ENCODE assay signal across 8 mouse cellular contexts in genomic region chr17:24351760-24352357, GRCm38 (mm10). TPM values are rescaled to one million over a fixed set of nuclear protein-coding genes. Genes with fewer than 3 reads are reported as not detected.
DNase-seq lines count a peak whose midpoint lies in the region; ATAC-seq and TF ChIP-seq lines count a peak whose summit lies in the region.

Gene Abca3, plus strand, starts transcription at chr17:24351950.

- peak; percentile 76 for ATAC-seq in Patski
- ATAC-seq in hindbrain, embryonic 15.5 days (ENCODE audit: low FRiP score, low read depth), result peak; percentile 98

- in situ Hi-C loops in Patski (cut with MboI; ENCODE audit: low pct_unique_long_range_greater_than_20kb), result no loop called here

- H3K4me3 ChIP-seq in hindbrain, embryonic 15.5 days, result peak within 1 kb of the TSS; percentile 86

- TF ChIP-seq CTCF in Patski (IDR thresholded peaks at IDR 0.05), result peak; percentile 100

- peak within 1 kb of the TSS; percentile 84 for H3K27ac ChIP-seq in hindbrain, embryonic 15.5 days (replicated peaks)

- peaks cover 39% of the 10 kb centered on the region for H3K4me1 ChIP-seq in hindbrain, embryonic 15.5 days (replicated peaks)

- peaks cover 5% of the 10 kb centered on the region for H3K27me3 ChIP-seq in Patski
- H3K27me3 ChIP-seq in hindbrain, embryonic 15.5 days, result no peaks in the 10 kb centered on the region

- H3K36me3 ChIP-seq in hindbrain, embryonic 15.5 days, result no peaks in the 10 kb centered on the region

- H3K9me3 ChIP-seq in hindbrain, embryonic 15.5 days, result no peaks in the 10 kb centered on the region

- H3K9ac ChIP-seq in hindbrain, embryonic 15.5 days, result peak within 1 kb of the TSS; percentile 92

- POLR2A ChIA-PET in Patski (lab: Charles Lee), result no interaction called here

- CTCF ChIA-PET in Patski (lab: Charles Lee), result interaction anchor here (0.6 to 1.3 kb wide), 9 partner anchors 9 to 99 kb away, joined by 3 to 5 read pairs (median 4); no protein-coding TSS in a partner anchor

- H3K4me2 ChIP-seq in hindbrain, embryonic 15.5 days, result peak within 1 kb of the TSS; percentile 92

- DNase-seq in Patski (ENCODE audit: low read depth, low spot score), result peak; percentile 80
- peak; percentile 99 for DNase-seq in cerebellum, postnatal 25 days
- peak; percentile 98 for DNase-seq in frontal cortex, postnatal 36 days (ENCODE audit: low spot score in 2 of 2)
- peak; percentile 94 for DNase-seq in left cerebral cortex, adult 11 months (ENCODE audit: low spot score)
- DNase-seq in lung, postnatal 4 days, result peak; percentile 97
- peak; percentile 96 for DNase-seq in retina, postnatal 7 days (ENCODE audit: low read depth, low spot score)
- peak; percentile 91 for DNase-seq in urinary bladder, adult 2 months (ENCODE audit: low spot score)

- under 1% methylated on average over 55 of the region's 55 CpGs for WGBS in hindbrain, embryonic 15.5 days

RNA-seq across cellular contexts. Expression of gene Abca3, which starts in this region (rescaled TPM):
- 53.4 TPM for polyA plus RNA-seq in Patski (2021)
- 31.0 and 31.9 TPM in 2 replicates for polyA plus RNA-seq in hindbrain, embryonic 15.5 days (2015; fragmentation: Nextera tagmentation; extraction: Ambion mirVana)
- polyA plus RNA-seq in urinary bladder, adult 2 months (2012; rRNA removed), result 44.4 and 47.7 TPM in 2 replicates

Comparison
In these comparisons a context has a peak if more than half of its experiments do, and no peak if none do; other contexts are left out.
1. Peak in every context shown above with its lines: DNase-seq, ATAC-seq, H3K4me3 ChIP-seq and H3K27ac ChIP-seq.